Mouse (Mus musculus) CD4-positive, CD25-positive, alpha-beta regulatory T cell, adult 9 weeks (primary cell): Measurements from ENCODE around the gene Scgb1b19. TPM values are rescaled to one million over a fixed set of nuclear protein-coding genes. Genes with fewer than 3 reads are reported as not detected.

Experiments used
- polyA plus RNA-seq: library from polyadenylated mRNA; unstranded; fragments of 100-300 nt; shearing (Covaris generic); gene quantifications from one replicate; pipeline ENCODE4 v1.2.1, GENCODE M21; 2017

Gene Scgb1b19
- polyA plus RNA-seq = not detected

GRCm38 (mm10) chr7:33286991-33287390 lies at the start of gene Scgb1b19:
TSS of gene Scgb1b19 (plus strand) at chr7:33287291.

GRCm38 (mm10) chr7:33280238-33280637 lies 6.9 kb upstream of the Scgb1b19 start, which contains the start of gene Scgb2b19:
TSS of gene Scgb2b19 (minus strand) at chr7:33280338.

Other genes starting within 250 kb of the Scgb1b19 start
- gene Scgb2b17, start 230.7 kb upstream of the Scgb1b19 start, polyA plus RNA-seq = not detected
- not detected for gene Scgb1b17, start 223.8 kb upstream of the Scgb1b19 start, polyA plus RNA-seq
- not detected for gene Scgb2b18, start 113.4 kb upstream of the Scgb1b19 start, polyA plus RNA-seq
- not detected for gene Scgb1b18, start 101.7 kb upstream of the Scgb1b19 start, polyA plus RNA-seq
- not detected for gene Scgb2b19, start 7.0 kb upstream of the Scgb1b19 start, polyA plus RNA-seq
- not detected for gene Scgb2b20, start 79.0 kb downstream of the Scgb1b19 start, polyA plus RNA-seq
- gene Scgb1b20, start 85.9 kb downstream of the Scgb1b19 start, polyA plus RNA-seq = not detected
- gene Scgb2b21, start 233.2 kb downstream of the Scgb1b19 start, polyA plus RNA-seq = not detected